Mouse (Mus musculus) gastrocnemius, postnatal 4 days (tissue): ENCODE measurements around the gene Tmem101. TPM values are rescaled to one million over a fixed set of nuclear protein-coding genes. Genes with fewer than 3 reads are reported as not detected.
"Not testable (repeated sequence)": the region's sequence is repeated elsewhere in the genome, so short reads cannot be mapped to it uniquely, and the experiment has no call there.

ENCODE experiments used
- DNase-seq, 2 experiments: peaks; one replicate each; pipeline ENCODE4 v3.0.0; 2021 to 2022; ENCODE audit warnings: low spot score in 2 of 2, mixed read lengths in 2 of 2
- total RNA-seq, 2 experiments: library from RNA; stranded (reverse); gene quantifications; 2 replicates each; pipeline ENCODE4 v1.2.3; 2021

Gene Tmem101
- total RNA-seq, 2 experiments from 2014 or later: 15.1 to 16.1 TPM

GRCm38 (mm10) chr11:102158024-102158423, 1.8 kb upstream of the Tmem101 start:
- DNase-seq: not testable (repeated sequence)

- no peak for DNase-seq
Measured at GRCm38 (mm10) chr11:102156786-102157089, 534 bp upstream of the Tmem101 start.

- DNase-seq: no peak
Measured at GRCm38 (mm10) chr11:102147213-102147989, 8.8 kb downstream of the Tmem101 start.

GRCm38 (mm10) chr11:102146531-102146930, 9.7 kb downstream of the Tmem101 start:
- no peak for DNase-seq

GRCm38 (mm10) chr11:102146005-102146404, 10.2 kb downstream of the Tmem101 start:
- DNase-seq: no peak

- DNase-seq: no peak
Measured at GRCm38 (mm10) chr11:102145471-102146001, 10.7 kb downstream of the Tmem101 start, which contains the start of gene Nags. Gene Nags, plus strand, starts transcription at chr11:102145513.

GRCm38 (mm10) chr11:102144957-102145470, 11.2 kb downstream of the Tmem101 start:
- DNase-seq: no peak

GRCm38 (mm10) chr11:102142355-102142754, 13.8 kb downstream of the Tmem101 start:
- no peak for DNase-seq

- DNase-seq: peak in 1 of 2 experiments; percentile 46
Measured at GRCm38 (mm10) chr11:102140508-102140907, 15.7 kb downstream of the Tmem101 start.

GRCm38 (mm10) chr11:102138447-102138740, 17.8 kb downstream of the Tmem101 start:
- DNase-seq: peak; percentile 58 to 73

- no peak for DNase-seq
Measured at GRCm38 (mm10) chr11:102137625-102138446, 18.4 kb downstream of the Tmem101 start.

GRCm38 (mm10) chr11:102134516-102134915, 21.7 kb downstream of the Tmem101 start:
- DNase-seq: no peak

- no peak for DNase-seq
Measured at GRCm38 (mm10) chr11:102117386-102117785, 38.8 kb downstream of the Tmem101 start.

GRCm38 (mm10) chr11:102116241-102116640, 40.0 kb downstream of the Tmem101 start:
- no peak for DNase-seq

GRCm38 (mm10) chr11:102111576-102111975, 44.6 kb downstream of the Tmem101 start:
- DNase-seq: no peak

- DNase-seq: no peak
Measured at GRCm38 (mm10) chr11:102107732-102108131, 48.5 kb downstream of the Tmem101 start, which contains the start of gene Pyy. Gene Pyy, minus strand, starts transcription at chr11:102107832.

- no peak for DNase-seq
Measured at GRCm38 (mm10) chr11:102106911-102107310, 49.3 kb downstream of the Tmem101 start.

Other genes starting within 250 kb of the Tmem101 start
- under 1 TPM in 1 of 2 experiments, not detected in 1; 0.16 TPM for gene Sost, start 189.4 kb downstream of the Tmem101 start, total RNA-seq
- gene Cfap97d1, start 172.1 kb downstream of the Tmem101 start, total RNA-seq: not detected
- gene Dusp3, start 169.4 kb downstream of the Tmem101 start, total RNA-seq: 100 to 1,000 TPM; 140 to 145 TPM
- gene Mpp3, start 127.9 kb downstream of the Tmem101 start, total RNA-seq: 10 to 100 TPM; 55.8 to 95.9 TPM
- 10 to 100 TPM; 12.8 to 13.2 TPM for gene Cd300lg, start 114.9 kb downstream of the Tmem101 start, total RNA-seq
- gene Mpp2, start 67.9 kb downstream of the Tmem101 start, total RNA-seq: 1 to 10 TPM; 1.7 to 2.5 TPM
- gene Ppy, start 55.1 kb downstream of the Tmem101 start, total RNA-seq: not detected
- not detected for gene Pyy, start 48.6 kb downstream of the Tmem101 start, total RNA-seq
- under 1 TPM in 1 of 2 experiments, not detected in 1; 0.13 TPM for gene Nags, start 10.9 kb downstream of the Tmem101 start, total RNA-seq
- 10 to 100 TPM; 75.1 to 78.3 TPM for gene Lsm12, start 28.9 kb upstream of the Tmem101 start, total RNA-seq
- 10 to 100 TPM; 28.1 to 32.0 TPM for gene G6pc3, start 33.2 kb upstream of the Tmem101 start, total RNA-seq
- gene Hdac5, start 73.8 kb upstream of the Tmem101 start, total RNA-seq: 100 to 1,000 TPM; 110 to 112 TPM
- 1 to 10 TPM; 2.3 to 2.6 TPM for gene BC030867, start 92.5 kb upstream of the Tmem101 start, total RNA-seq
- 10 to 100 TPM; 25.7 to 31.1 TPM for gene Asb16, start 112.3 kb upstream of the Tmem101 start, total RNA-seq
- gene Tmub2, start 128.5 kb upstream of the Tmem101 start, total RNA-seq: 10 to 100 TPM; 25.9 to 26.3 TPM
- 10 to 100 TPM; 40.3 to 40.9 TPM for gene Atxn7l3, start 140.2 kb upstream of the Tmem101 start, total RNA-seq
- gene Ubtf, start 163.3 kb upstream of the Tmem101 start, total RNA-seq: 10 to 100 TPM; 85.8 to 98.3 TPM
- gene Slc4a1, start 209.8 kb upstream of the Tmem101 start, total RNA-seq: 1 to 10 TPM; 2.5 to 7.2 TPM
- gene Rundc3a, start 237.0 kb upstream of the Tmem101 start, total RNA-seq: 1 to 10 TPM; 1.3 to 1.4 TPM